Mouse (Mus musculus) bone marrow, adult 2 months (tissue): ENCODE data around the gene Eid2b.

Experiments used
- CTCF ChIP-seq: fragments of 200-500 bp; IDR thresholded peaks from 2 replicates; pipeline ENCODE4 v1.5.1; 2011; ENCODE audit warnings: low read length, control low read depth; ENCODE audit not compliant: control insufficient read depth, insufficient read depth
- POLR2A ChIP-seq: fragments of 200-500 bp; IDR thresholded peaks from 2 replicates; pipeline ENCODE4 v1.6.1; 2011; ENCODE audit warnings: low read depth, mild to moderate bottlenecking, control low read depth, low read length, borderline replicate concordance; ENCODE audit not compliant: control insufficient read depth

- no peak for TF ChIP-seq CTCF
- no peak for TF ChIP-seq POLR2A
Observed at GRCm38 (mm10) chr7:28306216-28306615, 28.7 kb downstream of the Eid2b start.
